8 mouse cellular contexts compared by ENCODE assay signal in genomic region chr2:181379778-181380177, GRCm38 (mm10). TPM values are rescaled to one million over a fixed set of nuclear protein-coding genes. Genes with fewer than 3 reads are reported as not detected.
DNase-seq lines count a peak whose midpoint lies in the region; ATAC-seq lines count a peak whose summit lies in the region.

Lime1 (plus strand) TSS chr2:181380078.

- no peak for ATAC-seq in kidney, embryonic 16.5 days (ENCODE audit: low FRiP score, low TSS enrichment)
- ATAC-seq in forebrain, embryonic 16.5 days, result no peak
- no peak for ATAC-seq in limb, embryonic 12.5 days (ENCODE audit: insufficient number of reproducible peaks, insufficient read depth, low FRiP score, low TSS enrichment, low read depth)

- no peak within 1 kb of the TSS for H3K27ac ChIP-seq in kidney, embryonic 16.5 days (ENCODE audit: low read length)
- no peak within 1 kb of the TSS for H3K27ac ChIP-seq in forebrain, embryonic 16.5 days (ENCODE audit: low read length)
- no peak within 1 kb of the TSS for H3K27ac ChIP-seq in limb, embryonic 12.5 days

- no peak within 1 kb of the TSS for H3K4me2 ChIP-seq in kidney, embryonic 16.5 days (replicated peaks; ENCODE audit: low read depth, low read length)
- H3K4me2 ChIP-seq in forebrain, embryonic 16.5 days (ENCODE audit: low read length), result no peak within 1 kb of the TSS
- no peak within 1 kb of the TSS for H3K4me2 ChIP-seq in limb, embryonic 12.5 days

- H3K9ac ChIP-seq in kidney, embryonic 16.5 days (replicated peaks; ENCODE audit: low read length), result no peak within 1 kb of the TSS
- no peak within 1 kb of the TSS for H3K9ac ChIP-seq in forebrain, embryonic 16.5 days (replicated peaks; ENCODE audit: low read depth, low read length)
- H3K9ac ChIP-seq in limb, embryonic 12.5 days (replicated peaks), result no peak within 1 kb of the TSS

- WGBS in kidney, embryonic 16.5 days, result 94% methylated on average over 12 of the region's 12 CpGs
- WGBS in forebrain, embryonic 16.5 days, result 93% methylated on average over 12 of the region's 12 CpGs
- 95% methylated on average over 12 of the region's 12 CpGs for WGBS in limb, embryonic 12.5 days

- no peak for DNase-seq in kidney, postnatal 10 days
- no peak for DNase-seq in adrenal gland, postnatal 14 days
- no peak for DNase-seq in B cell, adult 2 months
- no peak for DNase-seq in testis, postnatal 10 days (ENCODE audit: low spot score)
- DNase-seq in kidney, adult 18-20 months, result no peak

- H3K36me3 ChIP-seq in kidney, embryonic 16.5 days (ENCODE audit: insufficient read depth, low read length), result peaks cover 45% of the 10 kb centered on the region
- peaks cover 17% of the 10 kb centered on the region for H3K36me3 ChIP-seq in forebrain, embryonic 16.5 days (ENCODE audit: control insufficient read depth, insufficient read depth)
- peaks cover 67% of the 10 kb centered on the region for H3K36me3 ChIP-seq in limb, embryonic 12.5 days

- no peaks in the 10 kb centered on the region for H3K9me3 ChIP-seq in kidney, embryonic 16.5 days (ENCODE audit: low read length)
- H3K9me3 ChIP-seq in forebrain, embryonic 16.5 days (ENCODE audit: control insufficient read depth, low read length), result no peaks in the 10 kb centered on the region
- H3K9me3 ChIP-seq in limb, embryonic 12.5 days, result no peaks in the 10 kb centered on the region

- H3K4me3 ChIP-seq in kidney, embryonic 16.5 days (ENCODE audit: low read length), result no peak within 1 kb of the TSS
- H3K4me3 ChIP-seq in forebrain, embryonic 16.5 days (replicated peaks; ENCODE audit: low read length), result no peak within 1 kb of the TSS
- H3K4me3 ChIP-seq in limb, embryonic 12.5 days (replicated peaks), result no peak within 1 kb of the TSS

- H3K27me3 ChIP-seq in kidney, embryonic 16.5 days (ENCODE audit: insufficient read depth, low read length), result no peaks in the 10 kb centered on the region
- H3K27me3 ChIP-seq in forebrain, embryonic 16.5 days (replicated peaks; ENCODE audit: control insufficient read depth, insufficient read depth, low read length), result no peaks in the 10 kb centered on the region
- no peaks in the 10 kb centered on the region for H3K27me3 ChIP-seq in limb, embryonic 12.5 days

- no peaks in the 10 kb centered on the region for H3K4me1 ChIP-seq in kidney, embryonic 16.5 days (ENCODE audit: insufficient read depth, low read length)
- no peaks in the 10 kb centered on the region for H3K4me1 ChIP-seq in forebrain, embryonic 16.5 days (replicated peaks; ENCODE audit: control insufficient read depth, insufficient read depth, low read length)
- H3K4me1 ChIP-seq in limb, embryonic 12.5 days (replicated peaks), result no peaks in the 10 kb centered on the region

RNA-seq across cellular contexts. Expression of gene Lime1, which starts in this region (rescaled TPM):
- 28.3 and 32.6 TPM in 2 replicates for polyA plus RNA-seq in kidney, embryonic 16.5 days (2015; fragmentation: Nextera tagmentation; extraction: Ambion mirVana)
- 15.5 and 24.2 TPM in 2 replicates for total RNA-seq in adrenal gland, postnatal 14 days (2021)
- 52.1 and 61.1 TPM in 2 replicates for polyA plus RNA-seq in forebrain, embryonic 16.5 days (2015; fragmentation: Nextera tagmentation; extraction: Ambion mirVana)
- 29.9 and 35.2 TPM in 2 replicates for polyA plus RNA-seq in limb, embryonic 12.5 days (2016; fragmentation: Nextera tagmentation; extraction: Ambion mirVana)
